Comparison of ENCODE assay signal across 8 mouse cellular contexts in the genomic region with DNA sequence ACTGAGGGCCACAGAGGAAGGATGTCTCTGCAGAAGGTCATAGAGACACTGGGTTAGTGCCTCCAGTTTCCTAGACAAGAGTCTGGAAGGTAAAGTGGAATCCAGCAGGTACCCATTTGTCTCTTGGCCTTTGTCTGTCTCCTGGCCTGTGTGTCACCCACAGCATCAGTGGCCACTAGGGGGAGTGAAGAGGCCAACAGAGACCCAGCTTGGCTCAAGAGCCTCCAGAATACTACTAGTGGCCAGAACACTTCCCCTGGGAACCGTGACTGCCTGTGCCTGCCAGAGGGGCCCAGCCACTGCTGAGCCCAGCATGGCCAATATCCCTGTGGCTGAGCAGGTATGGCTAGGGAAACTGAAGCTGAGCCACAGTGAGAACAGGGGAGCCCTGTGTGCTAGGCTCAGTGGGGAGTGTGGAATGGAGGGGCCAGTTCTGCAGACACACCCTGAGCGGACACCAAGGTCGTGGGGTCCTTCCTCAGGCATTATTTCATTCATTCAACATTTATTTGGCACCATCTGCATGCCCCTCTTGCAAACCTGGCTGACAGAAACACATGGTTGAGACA. TPM values are rescaled to one million over a fixed set of nuclear protein-coding genes. Genes with fewer than 3 reads are reported as not detected.
DNase-seq lines count a peak whose midpoint lies in the region; ATAC-seq and TF ChIP-seq lines count a peak whose summit lies in the region.

No protein-coding gene starts in this region.

- POLR2A ChIA-PET in Patski (lab: Charles Lee): no interaction called here

- no peaks in the 10 kb centered on the region for H3K36me3 ChIP-seq in hindbrain, embryonic 14.5 days (replicated peaks; ENCODE audit: control insufficient read depth, insufficient read depth)

- H3K4me3 ChIP-seq in hindbrain, embryonic 14.5 days (replicated peaks; ENCODE audit: low read length): no peak overlapping the region

- H3K4me2 ChIP-seq in hindbrain, embryonic 14.5 days (replicated peaks): no peak overlapping the region

- in situ Hi-C loops in Patski (cut with MboI; ENCODE audit: low pct_unique_long_range_greater_than_20kb): no loop called here

- H3K27ac ChIP-seq in hindbrain, embryonic 14.5 days: no peak overlapping the region

- H3K9me3 ChIP-seq in hindbrain, embryonic 14.5 days (ENCODE audit: control insufficient read depth, low read length): no peaks in the 10 kb centered on the region

- no peaks in the 10 kb centered on the region for H3K27me3 ChIP-seq in Patski
- no peaks in the 10 kb centered on the region for H3K27me3 ChIP-seq in hindbrain, embryonic 14.5 days (ENCODE audit: control insufficient read depth, insufficient read depth, low read length)

- H3K4me1 ChIP-seq in hindbrain, embryonic 14.5 days (replicated peaks; ENCODE audit: control insufficient read depth, insufficient read depth, low read length): peaks cover 5% of the 10 kb centered on the region; the same call in 1 of the 2 replicates

- no peak overlapping the region for H3K9ac ChIP-seq in hindbrain, embryonic 14.5 days

- WGBS in hindbrain, embryonic 14.5 days: 56% methylated on average over 3 of the region's 3 CpGs

- DNase-seq in Patski (ENCODE audit: low read depth, low spot score): no peak
- DNase-seq in cerebellum, adult 9-11 months: peak; percentile 84
- DNase-seq in frontal cortex, postnatal 36 days (ENCODE audit: low spot score in 2 of 2): peak; percentile 64 to 77
- peak; percentile 74 for DNase-seq in hindbrain, embryonic 14.5 days (ENCODE audit: low spot score)
- peak; percentile 60 to 84 for DNase-seq in layer of hippocampus, postnatal 14 days (ENCODE audit: low spot score in 2 of 2)
- peak; percentile 97 for DNase-seq in lung, postnatal 36 days
- peak; percentile 83 for DNase-seq in retina, postnatal 7 days (ENCODE audit: low read depth, low spot score)
- DNase-seq in urinary bladder, postnatal 25 days (ENCODE audit: low spot score): peak; percentile 75

- CTCF ChIA-PET in Patski (lab: Charles Lee): interaction anchor here (2.5 to 4.2 kb wide), 2 partner anchors 9 to 46 kb away, joined by 6 to 27 read pairs; no protein-coding TSS in a partner anchor

- peak; percentile 78 for ATAC-seq in Patski
- ATAC-seq in hindbrain, embryonic 14.5 days (ENCODE audit: low FRiP score): peak; percentile 64; the same call in 1 of the 2 replicates

- TF ChIP-seq CTCF in Patski (IDR thresholded peaks at IDR 0.05): no peak

RNA-seq across cellular contexts. Expression of a gene that starts 20.2 kb away (rescaled TPM):
- 1.1 TPM for polyA plus RNA-seq in Patski (2021)
- 25.9 and 26.2 TPM in 2 replicates for polyA plus RNA-seq in hindbrain, embryonic 14.5 days (2014; fragmentation: Nextera tagmentation; extraction: Ambion mirVana)
- total RNA-seq in layer of hippocampus, postnatal 14 days (2021): 10 to 100 TPM; 14.8 TPM

RNA-seq across cellular contexts. Expression of a gene that starts 26.7 kb away (rescaled TPM):
- polyA plus RNA-seq in Patski (2021): 41.4 TPM
- polyA plus RNA-seq in hindbrain, embryonic 14.5 days (2014; fragmentation: Nextera tagmentation; extraction: Ambion mirVana): 29.0 and 32.9 TPM in 2 replicates
- total RNA-seq in layer of hippocampus, postnatal 14 days (2021): 10 to 100 TPM; 34.4 to 43.7 TPM

RNA-seq across cellular contexts. Expression of a gene that starts 26.8 kb away (rescaled TPM):
- polyA plus RNA-seq in Patski (2021): 7.9 TPM
- 7.0 and 7.7 TPM in 2 replicates for polyA plus RNA-seq in hindbrain, embryonic 14.5 days (2014; fragmentation: Nextera tagmentation; extraction: Ambion mirVana)
- total RNA-seq in layer of hippocampus, postnatal 14 days (2021): 1 to 10 TPM; 5.1 to 5.2 TPM

RNA-seq across cellular contexts. Expression of a gene that starts 33.7 kb away (rescaled TPM):
- 62.1 TPM for polyA plus RNA-seq in Patski (2021)
- polyA plus RNA-seq in hindbrain, embryonic 14.5 days (2014; fragmentation: Nextera tagmentation; extraction: Ambion mirVana): 203 and 252 TPM in 2 replicates
- total RNA-seq in layer of hippocampus, postnatal 14 days (2021): 100 to 1,000 TPM in 1 of 2 experiments, 10 to 100 TPM in 1; 93.5 to 126 TPM

RNA-seq across cellular contexts. Expression of a gene that starts 49.4 kb away (rescaled TPM):
- 182 TPM for polyA plus RNA-seq in Patski (2021)
- 303 and 341 TPM in 2 replicates for polyA plus RNA-seq in hindbrain, embryonic 14.5 days (2014; fragmentation: Nextera tagmentation; extraction: Ambion mirVana)
- total RNA-seq in layer of hippocampus, postnatal 14 days (2021): 100 to 1,000 TPM; 169 to 175 TPM

Comparison
In these comparisons a context has a peak if more than half of its experiments do, and no peak if none do; other contexts are left out.
1. RNA of a gene that starts 20.2 kb away (polyA plus RNA-seq): 25.9 to 26.2 TPM in hindbrain, embryonic 14.5 days; 1.1 TPM in Patski (single experiment); every median in the first group is over 10 times any median in the second.